Mouse (Mus musculus) cerebellum, adult 11 months (tissue): ENCODE data around the gene Dusp16.

Source experiments
- DNase-seq: peaks from one replicate; pipeline ENCODE4 v3.0.0; 2022

The Dusp16 gene

GRCm38 (mm10) chr6:134732813-134733212, 59.6 kb downstream of the Dusp16 start:
- no peak for DNase-seq

DNA sequence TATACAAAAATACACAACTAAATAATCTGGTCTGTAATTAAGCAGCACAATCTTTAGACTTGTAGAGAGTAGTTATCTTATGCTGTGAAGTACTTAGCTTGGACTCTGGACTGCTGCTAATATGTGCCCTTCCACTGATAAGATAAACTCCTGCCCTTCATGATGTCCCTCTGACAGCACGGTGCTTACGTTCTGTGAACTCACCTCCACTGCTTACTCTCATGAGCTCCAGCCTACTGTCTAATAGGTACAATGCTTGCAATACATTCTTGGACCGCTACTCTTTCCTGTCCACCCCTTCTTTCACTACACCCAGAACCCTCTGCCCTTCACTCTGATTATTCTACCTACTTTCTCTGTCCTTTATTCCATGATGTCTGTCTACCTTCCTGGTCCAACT, 61.4 kb downstream of the Dusp16 start:
- no peak for DNase-seq

DNA sequence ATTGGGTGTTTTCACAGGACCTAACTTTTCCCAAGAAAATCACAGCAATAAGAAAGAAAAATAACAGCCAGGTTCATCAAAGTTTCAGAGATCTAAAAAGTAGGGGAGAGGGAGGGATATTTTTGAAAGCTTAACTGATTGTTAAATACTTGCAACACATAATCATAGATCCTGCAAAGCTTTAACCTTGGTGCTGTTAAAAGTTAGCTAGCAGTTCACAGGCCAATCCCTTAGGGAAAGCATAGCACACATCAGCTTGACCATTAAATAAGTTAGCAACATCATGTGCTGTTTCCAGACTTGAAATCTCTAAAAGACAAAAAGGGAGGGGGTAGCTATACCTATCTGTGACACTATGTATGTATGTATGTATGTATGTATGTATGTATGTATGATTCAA, 67.0 kb downstream of the Dusp16 start:
- DNase-seq, result no peak

GRCm38 (mm10) chr6:134723833-134724553, 68.4 kb downstream of the Dusp16 start:
- DNase-seq, result no peak

- DNase-seq, result no peak
Observed at GRCm38 (mm10) chr6:134723326-134723725, 69.1 kb downstream of the Dusp16 start.

- no peak for DNase-seq
Observed at GRCm38 (mm10) chr6:134722906-134723305, 69.5 kb downstream of the Dusp16 start.

DNA sequence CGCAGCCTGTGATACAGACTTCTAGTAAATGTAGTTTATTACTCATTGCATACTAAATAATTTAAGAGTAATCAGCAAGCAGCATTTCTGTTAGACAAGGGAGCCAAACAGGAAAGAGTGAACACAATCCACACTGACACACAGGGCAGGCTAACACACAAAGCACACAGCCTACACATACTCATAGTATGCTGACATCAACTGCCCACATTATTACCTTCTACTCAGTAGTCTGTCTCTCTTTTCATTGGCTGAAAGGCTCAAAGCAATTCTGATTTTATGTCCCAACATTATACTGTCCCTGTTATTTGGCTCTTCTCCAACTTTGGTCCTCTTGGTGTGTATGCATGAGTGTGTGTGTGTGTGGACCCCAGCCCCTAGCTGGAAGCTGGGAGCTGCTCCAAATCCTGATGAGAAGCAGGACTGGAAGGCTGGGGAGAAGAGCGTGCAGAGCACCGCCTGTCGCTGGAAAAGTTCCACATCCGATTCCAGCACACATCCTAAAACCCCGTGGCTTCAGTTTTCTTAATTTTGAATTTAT, 70.6 kb downstream of the Dusp16 start:
- no peak for DNase-seq

GRCm38 (mm10) chr6:134720150-134720549, 72.3 kb downstream of the Dusp16 start:
- DNase-seq, result no peak

- no peak for DNase-seq
Observed at GRCm38 (mm10) chr6:134719156-134719555, 73.3 kb downstream of the Dusp16 start.

DNA sequence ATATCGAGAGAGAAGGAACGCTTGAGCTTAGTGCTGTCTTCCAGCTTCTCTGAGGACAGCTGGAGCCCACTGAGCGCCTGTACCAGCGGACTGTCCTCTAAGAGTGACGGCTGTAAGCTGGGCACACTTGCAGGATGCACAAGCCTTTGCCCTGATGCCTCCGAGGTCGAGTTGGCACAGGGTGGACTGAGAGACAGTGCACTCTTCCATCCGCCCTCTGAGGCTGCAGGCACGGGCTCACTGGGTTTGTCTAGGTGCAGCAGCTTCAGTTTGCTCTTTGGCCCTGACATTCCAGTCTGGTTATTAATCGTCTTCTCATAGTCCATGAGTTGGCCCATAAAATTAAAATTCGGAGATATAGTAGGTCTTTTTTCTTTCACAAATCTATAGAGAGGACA, 73.8 kb downstream of the Dusp16 start:
- no peak for DNase-seq

DNA sequence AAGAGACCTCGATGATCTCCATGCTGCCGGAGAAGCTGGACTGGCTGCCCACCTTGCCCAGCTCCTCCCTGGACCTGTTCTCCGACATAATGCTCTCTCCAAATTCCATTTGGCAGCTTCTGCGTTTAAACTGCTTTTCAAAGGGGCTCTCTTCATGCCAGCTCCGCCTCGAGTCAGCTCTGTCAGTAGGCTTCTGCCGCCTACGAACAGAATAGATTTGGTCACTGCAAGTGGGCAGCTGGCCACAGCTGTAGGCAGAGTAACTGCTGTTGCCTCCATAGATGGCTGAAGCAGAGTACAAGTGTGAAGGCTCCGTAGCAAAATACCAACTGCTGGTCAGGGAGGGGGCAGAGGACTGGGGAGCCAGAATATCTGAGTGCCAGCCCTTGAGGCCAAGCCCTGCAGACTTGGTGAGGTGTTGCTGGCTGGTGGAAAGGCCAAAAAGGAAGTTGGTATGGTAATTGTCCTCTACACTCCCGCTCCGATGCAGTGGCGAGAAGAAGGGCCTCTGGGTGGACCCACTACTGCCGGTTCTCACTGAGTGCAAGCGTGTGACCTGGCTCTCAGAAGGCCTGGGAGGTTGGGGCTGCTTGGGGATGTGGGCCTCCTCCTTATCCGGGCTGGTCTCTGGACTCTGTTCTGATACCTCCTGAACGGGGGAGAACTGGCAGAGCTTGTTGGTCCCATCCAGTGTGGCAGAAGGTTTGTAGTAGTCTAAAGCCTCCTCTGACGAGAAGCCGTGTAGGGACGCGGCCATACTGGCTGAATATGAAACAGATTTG, 74.3 kb downstream of the Dusp16 start:
- DNase-seq, result no peak

DNA sequence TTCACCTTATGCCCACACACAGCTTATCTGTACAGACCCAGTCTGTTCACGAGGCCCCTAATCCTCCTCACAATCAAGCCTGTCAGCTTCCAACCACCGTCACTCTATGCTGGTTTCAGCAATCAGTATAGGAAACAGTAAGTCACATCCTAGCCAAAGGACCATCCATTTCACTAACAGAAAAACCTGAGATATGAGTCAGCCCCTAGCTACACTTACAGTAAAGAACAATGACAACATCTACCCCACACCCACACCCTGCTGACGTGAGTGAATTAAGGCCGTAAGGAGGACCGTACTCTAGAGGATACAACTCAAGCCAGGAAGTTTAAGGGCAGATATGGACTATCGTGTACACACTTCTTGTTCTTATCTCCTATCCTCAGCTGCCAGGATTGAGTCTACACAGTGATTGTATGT, 76.2 kb downstream of the Dusp16 start:
- no peak for DNase-seq

DNA sequence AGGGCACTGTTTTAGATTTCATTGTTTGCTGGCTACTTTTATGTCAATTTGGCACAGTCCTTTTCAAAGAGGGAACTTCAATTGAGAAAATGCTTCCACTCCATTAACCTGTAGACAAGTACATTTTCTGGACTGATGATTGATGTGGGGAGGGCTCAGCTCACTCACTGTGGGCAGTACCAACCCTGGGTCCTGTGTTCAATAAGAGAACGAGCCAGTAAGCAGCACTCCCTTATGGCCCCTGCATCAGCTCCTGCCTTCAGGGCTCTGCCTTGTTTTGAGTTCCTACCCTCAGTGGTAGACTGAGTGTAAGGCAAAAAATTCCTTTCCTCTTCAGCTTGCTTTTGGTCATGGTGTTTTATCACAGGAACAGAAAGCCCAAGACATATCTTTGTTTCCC, 78.5 kb downstream of the Dusp16 start:
- no peak for DNase-seq

GRCm38 (mm10) chr6:134713321-134713720, 79.1 kb downstream of the Dusp16 start:
- DNase-seq, result no peak

DNA sequence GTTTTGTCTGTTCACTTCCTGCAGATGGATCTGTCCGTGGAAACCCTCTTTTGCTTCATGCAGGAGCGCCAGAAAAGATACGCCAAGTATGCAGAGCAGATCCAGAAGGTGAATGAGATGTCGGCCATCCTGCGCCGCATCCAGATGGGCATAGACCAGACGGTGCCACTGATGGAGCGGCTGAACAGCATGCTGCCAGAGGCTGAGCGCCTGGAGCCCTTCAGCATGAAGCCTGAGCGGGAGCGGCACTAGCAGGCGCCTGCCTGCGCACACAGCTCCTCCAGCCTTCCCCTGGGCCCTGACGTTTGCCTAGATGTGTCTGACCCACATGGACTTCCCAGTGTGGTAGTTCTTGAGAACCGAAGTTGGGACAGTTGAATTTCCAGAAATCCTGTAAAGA, 82.4 kb downstream of the Dusp16 start:
- DNase-seq, result no peak

DNA sequence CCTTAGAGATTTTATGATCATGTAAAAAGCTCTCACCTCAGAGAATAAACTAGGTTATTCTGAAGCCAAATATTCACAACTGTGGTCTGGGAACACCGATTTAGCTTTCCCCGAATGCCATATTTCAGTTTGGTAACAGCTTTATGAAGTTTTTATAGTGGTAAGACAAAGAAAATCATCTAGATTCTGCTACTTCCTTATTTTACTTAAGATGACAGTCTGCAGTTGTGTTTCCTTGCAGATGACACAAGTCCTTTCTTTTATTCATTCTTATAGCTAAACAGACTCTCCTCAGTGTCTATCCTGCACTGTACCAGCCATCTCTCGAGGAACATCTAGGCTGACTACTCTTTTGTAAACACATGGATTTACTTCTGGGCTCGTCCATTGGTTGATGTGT, 86.0 kb downstream of the Dusp16 start:
- no peak for DNase-seq

DNA sequence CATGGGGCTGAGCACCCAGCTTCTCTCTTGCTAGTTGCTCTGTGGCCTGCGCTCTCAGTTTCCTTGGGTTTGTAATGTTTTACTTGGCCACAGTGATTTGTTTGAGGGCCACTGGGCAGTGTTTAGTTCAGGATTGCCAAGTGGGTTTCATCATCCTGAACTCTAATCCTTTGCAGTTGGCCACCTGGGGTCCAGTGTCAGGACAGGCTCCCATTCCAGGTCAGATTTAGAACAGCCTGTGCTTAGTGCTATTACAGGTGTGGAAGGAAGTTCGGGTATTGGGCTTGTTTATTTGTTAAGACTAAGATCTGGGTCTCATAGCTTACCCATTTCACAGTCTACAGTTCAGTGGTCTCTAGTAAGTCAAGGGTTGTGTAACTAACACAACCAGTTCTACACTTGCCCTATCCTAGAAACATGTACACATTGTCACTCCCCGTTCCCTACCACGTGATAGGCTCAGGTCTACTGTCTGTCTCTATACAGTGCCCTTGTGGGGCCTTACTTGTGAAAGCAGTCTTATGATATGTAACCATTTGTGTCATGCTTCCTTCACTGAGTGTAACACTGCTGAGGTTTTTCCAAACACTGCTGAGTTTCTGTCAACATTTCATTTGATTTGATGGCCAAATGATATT, 89.3 kb downstream of the Dusp16 start:
- no peak for DNase-seq

DNA sequence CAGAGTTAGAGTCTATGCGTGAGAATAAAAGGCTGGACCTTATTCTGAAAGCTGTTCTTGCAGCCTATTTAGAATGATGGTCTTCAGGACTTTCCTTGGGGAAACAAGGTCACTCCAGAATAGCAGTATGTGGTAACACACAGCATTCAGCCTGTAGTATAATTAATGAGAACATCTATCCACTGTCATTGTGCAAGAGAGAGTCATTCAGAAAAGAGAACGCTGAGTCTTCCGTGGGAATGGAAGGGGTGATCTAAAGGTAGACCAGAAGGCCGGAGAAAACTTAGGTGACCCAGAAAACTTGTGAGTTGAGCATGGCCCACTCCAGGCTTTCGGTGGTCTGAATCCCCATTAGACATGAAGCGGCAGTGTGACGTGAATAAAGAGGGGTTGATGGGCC, 90.2 kb downstream of the Dusp16 start:
- no peak for DNase-seq

GRCm38 (mm10) chr6:134701211-134701602, 91.2 kb downstream of the Dusp16 start:
- DNase-seq, result no peak

DNA sequence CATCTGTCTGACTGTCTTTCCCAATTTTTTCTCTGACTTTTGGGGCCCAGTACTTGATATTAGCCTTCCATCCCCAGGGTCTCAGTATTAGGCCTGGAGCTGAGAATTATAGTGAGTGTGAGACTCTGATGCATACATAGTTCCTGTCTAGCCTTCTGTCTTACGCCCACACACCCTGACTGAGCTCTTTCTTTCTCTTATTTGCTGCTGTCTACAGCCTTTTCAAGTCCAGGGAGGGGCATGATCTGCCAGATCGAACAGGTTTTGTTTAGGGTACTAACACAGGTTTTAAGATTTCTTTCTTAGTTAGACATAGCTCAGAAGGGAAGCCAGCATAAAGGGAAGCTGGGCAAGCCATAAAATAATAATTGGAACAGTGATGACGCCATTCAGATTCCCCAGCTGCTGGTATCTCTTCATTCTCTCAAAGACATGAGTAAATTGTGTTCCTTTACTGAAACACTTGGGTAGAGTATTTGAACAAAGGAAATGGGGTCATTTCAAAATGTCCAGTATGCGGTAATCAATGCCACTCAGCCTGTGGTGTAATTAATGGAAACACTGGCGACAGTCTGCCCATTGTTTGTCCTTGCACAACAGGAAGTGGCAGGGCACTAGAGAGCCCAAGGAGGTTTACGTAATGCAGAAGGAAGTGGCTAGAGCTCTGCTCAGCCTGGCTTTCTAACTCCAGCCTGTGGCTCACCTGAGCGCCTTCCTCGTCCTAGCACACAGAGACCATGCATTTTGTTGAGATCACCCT, 91.8 kb downstream of the Dusp16 start:
- no peak for DNase-seq

- no peak for DNase-seq
Observed at GRCm38 (mm10) chr6:134698243-134698642, 94.2 kb downstream of the Dusp16 start.

- DNase-seq, result no peak
Observed at GRCm38 (mm10) chr6:134696554-134696953, 95.9 kb downstream of the Dusp16 start.

- peak; percentile 48 for DNase-seq
Observed at GRCm38 (mm10) chr6:134696146-134696545, 96.3 kb downstream of the Dusp16 start.
